Mouse (Mus musculus): ENCODE measurements around the gene Pced1b. TPM values are rescaled to one million over a fixed set of nuclear protein-coding genes. Genes with fewer than 3 reads are reported as not detected.
"Not testable (repeated sequence)": the region's sequence is repeated elsewhere in the genome, so short reads cannot be mapped to it uniquely, and the experiment has no call there.

Gene Pced1b
- polyA plus RNA-seq, 1 experiment: 38.2 TPM

DNA sequence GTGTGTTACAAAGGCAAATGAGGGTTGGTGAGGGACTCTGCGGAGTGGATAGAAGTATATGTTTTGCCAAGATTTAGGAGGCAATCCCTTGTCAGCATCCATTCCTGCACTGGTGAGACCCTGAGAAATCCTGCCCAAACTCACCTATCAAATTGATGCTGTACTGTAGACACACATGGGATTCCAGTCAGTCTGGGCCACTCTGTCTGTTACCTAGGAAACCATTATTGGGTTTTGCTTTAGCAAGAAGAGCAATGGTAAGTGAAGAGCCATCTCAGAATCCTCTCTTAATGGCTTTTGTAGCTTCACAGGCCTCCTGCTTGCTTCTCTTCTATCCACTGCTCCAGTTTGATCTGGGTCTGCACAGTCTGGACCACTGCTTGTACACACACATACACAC lies 110.1 kb downstream of the Pced1b start:
- TF ChIP-seq CTCF (IDR thresholded peaks at IDR 0.05; ENCODE audit: low read depth, low read length) (no peak), EP300 (IDR thresholded peaks at IDR 0.05; ENCODE audit: insufficient read depth, low read depth, low read length) (no peak), POLR2A (IDR thresholded peaks at IDR 0.05; ENCODE audit: insufficient read depth, low read length) (no peak)
- Histone ChIP-seq H3K4me3 (ENCODE audit: low read depth, low read length) (no peak overlapping the region), H3K4me1 (ENCODE audit: control insufficient read depth, insufficient read depth, low read length) (peaks cover under 1% of the 10 kb centered on the region), H3K9me3 (replicated peaks; ENCODE audit: control insufficient read depth, insufficient read depth, low read length, poor library complexity, severe bottlenecking) (no peaks in the 10 kb centered on the region), H3K36me3 (ENCODE audit: control insufficient read depth, insufficient read depth, low read length, poor library complexity, severe bottlenecking) (no peaks in the 10 kb centered on the region), H3K9ac (ENCODE audit: low read depth, poor library complexity, severe bottlenecking) (no peak overlapping the region), H3K27me3 (ENCODE audit: control insufficient read depth, insufficient read depth, low read length, poor library complexity, severe bottlenecking) (no peaks in the 10 kb centered on the region), H3K27ac (ENCODE audit: insufficient read depth, low read length) (no peak overlapping the region)

DNA sequence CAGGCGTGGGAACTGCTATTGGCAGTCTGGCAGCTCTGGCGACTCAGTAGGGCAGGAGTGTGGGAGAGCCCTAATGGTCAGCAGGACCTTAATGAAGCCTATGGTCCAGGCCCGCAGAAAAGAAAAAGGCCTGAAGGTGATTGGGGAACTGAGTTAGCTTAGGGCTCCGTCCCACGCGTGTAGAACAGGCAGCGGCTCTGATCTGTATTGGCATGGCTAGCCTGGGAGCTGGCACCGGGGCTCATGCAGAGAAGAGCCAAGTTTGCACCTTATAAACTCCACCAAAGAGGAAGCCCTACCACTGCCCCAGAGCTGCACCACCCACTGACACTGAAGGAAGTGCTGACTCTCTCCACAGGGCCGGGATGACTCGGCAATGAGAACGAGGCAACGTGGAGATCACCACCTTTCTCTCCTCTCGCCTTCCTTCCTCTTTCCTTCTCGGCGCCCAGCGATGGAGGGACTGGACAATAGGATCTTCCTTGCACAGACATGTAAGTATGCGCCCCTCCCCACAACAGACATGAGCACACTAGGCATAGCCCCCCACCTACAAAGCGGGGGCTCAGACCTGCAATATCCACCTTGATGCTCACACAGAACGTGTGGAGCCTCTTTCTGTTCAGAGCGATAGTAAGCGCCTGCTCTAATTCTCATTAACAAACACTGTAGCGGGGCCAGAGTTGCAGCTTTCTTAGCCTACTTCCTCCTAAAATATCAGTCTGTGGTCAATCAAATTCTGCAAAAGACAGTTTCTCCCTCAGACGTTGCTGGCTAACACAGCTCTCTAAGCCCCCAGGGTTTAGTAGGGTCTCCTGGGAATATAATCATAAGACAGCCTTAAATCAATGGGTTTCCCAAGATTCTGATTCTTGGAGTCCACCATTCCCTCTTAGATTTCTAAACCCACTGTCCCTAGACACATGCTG lies 114.2 kb downstream of the Pced1b start:
- no peaks in the 10 kb centered on the region for H3K9me3 ChIP-seq (replicated peaks; ENCODE audit: control insufficient read depth, insufficient read depth, low read length, poor library complexity, severe bottlenecking)
- H3K27ac ChIP-seq (ENCODE audit: insufficient read depth, low read length): peak overlapping the region; percentile 34; the same call in 1 of the 2 replicates
- H3K27me3 ChIP-seq (ENCODE audit: control insufficient read depth, insufficient read depth, low read length, poor library complexity, severe bottlenecking): no peaks in the 10 kb centered on the region
- peak overlapping the region; percentile 12 for H3K9ac ChIP-seq (ENCODE audit: low read depth, poor library complexity, severe bottlenecking)
- peaks cover 4% of the 10 kb centered on the region for H3K4me1 ChIP-seq (ENCODE audit: control insufficient read depth, insufficient read depth, low read length)
- peak overlapping the region; percentile 41; the same call in 1 of the 2 replicates for H3K4me3 ChIP-seq (ENCODE audit: low read depth, low read length)
- TF ChIP-seq CTCF (IDR thresholded peaks at IDR 0.05; ENCODE audit: low read depth, low read length) (no peak), EP300 (IDR thresholded peaks at IDR 0.05; ENCODE audit: insufficient read depth, low read depth, low read length) (no peak), POLR2A (IDR thresholded peaks at IDR 0.05; ENCODE audit: insufficient read depth, low read length) (no peak)
- no peaks in the 10 kb centered on the region for H3K36me3 ChIP-seq (ENCODE audit: control insufficient read depth, insufficient read depth, low read length, poor library complexity, severe bottlenecking)

DNA sequence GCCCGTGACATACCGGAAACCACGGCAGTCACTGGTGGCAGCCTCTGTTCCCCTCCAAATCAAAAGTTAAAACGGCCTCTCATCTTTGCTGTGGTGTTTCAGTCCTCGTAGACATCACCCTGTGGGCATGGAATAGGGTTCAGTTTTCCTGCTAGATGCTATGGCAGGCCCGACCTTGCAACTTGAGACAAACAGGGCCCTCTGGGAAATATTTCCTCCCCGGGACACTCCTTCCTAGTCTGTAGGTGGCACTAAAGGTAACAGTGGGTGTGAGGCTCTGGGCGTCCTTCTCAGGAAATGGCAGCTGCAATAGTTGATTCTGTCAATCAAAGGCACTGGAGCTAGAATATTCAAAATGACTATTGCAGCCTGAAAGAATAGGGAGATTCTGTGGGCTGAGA lies 114.9 kb downstream of the Pced1b start:
- no peaks in the 10 kb centered on the region for H3K9me3 ChIP-seq (replicated peaks; ENCODE audit: control insufficient read depth, insufficient read depth, low read length, poor library complexity, severe bottlenecking)
- H3K4me1 ChIP-seq (ENCODE audit: control insufficient read depth, insufficient read depth, low read length): peaks cover 4% of the 10 kb centered on the region
- no peaks in the 10 kb centered on the region for H3K36me3 ChIP-seq (ENCODE audit: control insufficient read depth, insufficient read depth, low read length, poor library complexity, severe bottlenecking)
- H3K27ac ChIP-seq (ENCODE audit: insufficient read depth, low read length): peak overlapping the region; percentile 74
- TF ChIP-seq EP300 (IDR thresholded peaks at IDR 0.05; ENCODE audit: insufficient read depth, low read depth, low read length) (no peak), CTCF (IDR thresholded peaks at IDR 0.05; ENCODE audit: low read depth, low read length) (no peak)
- peak overlapping the region; percentile 12 for H3K9ac ChIP-seq (ENCODE audit: low read depth, poor library complexity, severe bottlenecking)
- H3K27me3 ChIP-seq (ENCODE audit: control insufficient read depth, insufficient read depth, low read length, poor library complexity, severe bottlenecking): no peaks in the 10 kb centered on the region
- no peak overlapping the region for H3K4me3 ChIP-seq (ENCODE audit: low read depth, low read length)

DNA sequence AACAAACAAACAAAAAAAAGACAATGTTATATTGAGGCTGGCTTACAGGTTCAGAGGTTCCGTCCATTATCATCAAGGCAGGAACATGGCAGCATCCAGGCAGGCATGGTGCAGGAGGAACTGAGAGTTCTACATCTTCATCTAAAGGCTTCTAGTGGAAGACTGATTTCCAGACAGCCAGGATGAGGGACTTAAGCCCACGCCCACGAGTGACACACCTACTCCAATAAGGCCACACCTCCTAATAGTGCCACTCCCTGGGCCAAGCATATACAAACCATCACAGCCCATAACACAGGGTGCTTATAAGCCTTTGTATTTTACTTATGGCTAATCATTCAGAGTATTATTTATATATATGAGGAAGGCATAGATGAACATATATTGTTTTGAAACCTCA lies 117.4 kb downstream of the Pced1b start:
- H3K9me3 ChIP-seq (replicated peaks; ENCODE audit: control insufficient read depth, insufficient read depth, low read length, poor library complexity, severe bottlenecking); H3K36me3 ChIP-seq (ENCODE audit: control insufficient read depth, insufficient read depth, low read length, poor library complexity, severe bottlenecking); H3K27me3 ChIP-seq (ENCODE audit: control insufficient read depth, insufficient read depth, low read length, poor library complexity, severe bottlenecking); H3K9ac ChIP-seq (ENCODE audit: low read depth, poor library complexity, severe bottlenecking); H3K4me3 ChIP-seq (ENCODE audit: low read depth, low read length); H3K4me1 ChIP-seq (ENCODE audit: control insufficient read depth, insufficient read depth, low read length); H3K27ac ChIP-seq (ENCODE audit: insufficient read depth, low read length): not testable (repeated sequence)

DNA sequence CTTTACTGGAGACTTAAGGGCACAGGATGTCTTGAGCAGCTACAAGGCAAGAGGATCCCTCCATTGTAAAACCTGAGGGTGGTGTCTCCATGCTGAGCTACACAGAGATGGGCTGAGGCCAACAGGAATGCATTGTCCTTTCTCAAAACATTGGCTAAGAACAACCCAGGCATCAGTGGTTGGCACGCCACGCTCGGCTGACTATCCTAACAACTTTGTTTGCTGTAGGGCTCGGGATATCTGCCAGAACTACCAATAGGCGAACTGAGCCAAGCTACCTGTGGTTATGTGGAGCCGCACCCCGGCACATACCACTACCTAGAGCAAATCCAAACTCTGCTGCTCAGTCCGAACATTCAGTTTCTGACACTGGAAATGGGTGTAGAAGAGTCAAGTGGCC lies 118.1 kb downstream of the Pced1b start:
- TF ChIP-seq EP300 (IDR thresholded peaks at IDR 0.05; ENCODE audit: insufficient read depth, low read depth, low read length) (no peak), CTCF (IDR thresholded peaks at IDR 0.05; ENCODE audit: low read depth, low read length) (no peak)
- Histone ChIP-seq H3K9ac (ENCODE audit: low read depth, poor library complexity, severe bottlenecking) (no peak overlapping the region), H3K27me3 (ENCODE audit: control insufficient read depth, insufficient read depth, low read length, poor library complexity, severe bottlenecking) (no peaks in the 10 kb centered on the region), H3K4me3 (ENCODE audit: low read depth, low read length) (no peak overlapping the region), H3K4me1 (ENCODE audit: control insufficient read depth, insufficient read depth, low read length) (peaks cover 6% of the 10 kb centered on the region), H3K27ac (ENCODE audit: insufficient read depth, low read length) (no peak overlapping the region), H3K9me3 (replicated peaks; ENCODE audit: control insufficient read depth, insufficient read depth, low read length, poor library complexity, severe bottlenecking) (no peaks in the 10 kb centered on the region), H3K36me3 (ENCODE audit: control insufficient read depth, insufficient read depth, low read length, poor library complexity, severe bottlenecking) (no peaks in the 10 kb centered on the region)

DNA sequence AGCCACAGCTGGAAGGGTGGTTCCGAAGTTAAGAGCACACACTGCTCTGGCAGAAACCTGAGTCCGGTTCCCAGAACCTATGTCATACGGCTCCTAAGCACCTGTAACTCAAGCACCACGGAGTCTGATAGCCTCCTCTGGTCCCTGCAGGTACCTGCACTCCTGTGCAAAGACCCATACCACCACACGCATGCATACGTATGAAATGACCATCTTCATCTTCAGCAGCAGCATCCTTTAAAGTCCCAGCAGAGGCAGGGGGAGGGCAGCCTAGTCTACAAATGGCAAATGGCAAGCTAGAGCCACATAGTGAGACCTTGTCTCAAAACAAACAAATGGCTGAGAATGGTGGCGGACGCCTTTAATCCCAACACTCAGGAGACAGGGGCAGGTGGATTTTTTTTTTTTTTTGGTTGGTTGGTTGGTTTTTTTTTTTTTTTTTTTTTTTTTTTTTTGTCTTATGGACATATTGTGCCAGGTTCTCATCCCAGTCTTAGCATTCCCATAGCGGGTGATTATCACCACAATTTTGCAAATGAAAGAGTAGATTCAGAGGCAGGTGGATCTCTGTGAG lies 121.2 kb downstream of the Pced1b start:
- H3K27me3 ChIP-seq (ENCODE audit: control insufficient read depth, insufficient read depth, low read length, poor library complexity, severe bottlenecking): no peaks in the 10 kb centered on the region
- TF ChIP-seq POLR2A (IDR thresholded peaks at IDR 0.05; ENCODE audit: insufficient read depth, low read length) (no peak), CTCF (IDR thresholded peaks at IDR 0.05; ENCODE audit: low read depth, low read length) (no peak)
- peaks cover 4% of the 10 kb centered on the region for H3K4me1 ChIP-seq (ENCODE audit: control insufficient read depth, insufficient read depth, low read length)
- H3K4me3 ChIP-seq (ENCODE audit: low read depth, low read length): no peak overlapping the region
- no peaks in the 10 kb centered on the region for H3K9me3 ChIP-seq (replicated peaks; ENCODE audit: control insufficient read depth, insufficient read depth, low read length, poor library complexity, severe bottlenecking)
- 0 out of 2 replicates have a peak overlapping the region, but pooled peaks have one; percentile 36 for H3K9ac ChIP-seq (ENCODE audit: low read depth, poor library complexity, severe bottlenecking)
- no peaks in the 10 kb centered on the region for H3K36me3 ChIP-seq (ENCODE audit: control insufficient read depth, insufficient read depth, low read length, poor library complexity, severe bottlenecking)
- peak overlapping the region; percentile 85 for H3K27ac ChIP-seq (ENCODE audit: insufficient read depth, low read length)
